Mouse (Mus musculus) intestine, embryonic 14.5 days (tissue): ENCODE data around the gene Fhit. TPM values are rescaled to one million over a fixed set of nuclear protein-coding genes. Genes with fewer than 3 reads are reported as not detected.

Experiments used
- ATAC-seq: fragments of 200-750 bp; cut with Nextera tagmentation; replicated peaks from 2 replicates; pipeline ENCODE4 v1.8.0; 2017; ENCODE audit warnings: low read depth, moderate number of reproducible peaks, moderate TSS enrichment, moderate library complexity; ENCODE audit not compliant: low FRiP score, low TSS enrichment
- DNase-seq: peaks from one replicate; pipeline ENCODE4 v3.0.0-alpha.2; 2018; ENCODE audit warnings: low spot score
- H3K27ac ChIP-seq: fragments of 300-500 bp; sonication (generic); 2 replicates; pipeline ENCODE4 v1.5.1; 2014; ENCODE audit warnings: low read depth, mild to moderate bottlenecking, control low read depth
- H3K27me3 ChIP-seq: fragments of 300-500 bp; sonication (generic); replicated peaks from 2 replicates; pipeline ENCODE4 v1.6.1; 2014; ENCODE audit warnings: low read length, control low read depth; ENCODE audit not compliant: control insufficient read depth, insufficient read depth
- H3K36me3 ChIP-seq: fragments of 300-500 bp; sonication (generic); 2 replicates; pipeline ENCODE4 v1.6.1; 2014; ENCODE audit warnings: low read length, control low read depth; ENCODE audit not compliant: control insufficient read depth, insufficient read depth
- H3K4me1 ChIP-seq: fragments of 300-500 bp; sonication (generic); replicated peaks from 2 replicates; pipeline ENCODE4 v1.6.1; 2014; ENCODE audit warnings: low read length, control low read depth, mixed read lengths; ENCODE audit not compliant: control insufficient read depth, insufficient read depth
- H3K4me2 ChIP-seq: fragments of 300-500 bp; sonication (generic); 2 replicates; pipeline ENCODE4 v1.6.1; 2014; ENCODE audit warnings: low read length
- H3K4me3 ChIP-seq: fragments of 300-500 bp; sonication (generic); 2 replicates; pipeline ENCODE4 v1.5.1; 2014; ENCODE audit warnings: low read depth, low read length, control low read depth, mixed read lengths
- H3K9ac ChIP-seq: fragments of 300-500 bp; sonication (generic); 2 replicates; pipeline ENCODE4 v1.6.1; 2014; ENCODE audit warnings: mild to moderate bottlenecking, low read length
- H3K9me3 ChIP-seq: fragments of 300-500 bp; sonication (generic); 2 replicates; pipeline ENCODE4 v1.6.1; 2016; ENCODE audit warnings: low read length, control low read depth; ENCODE audit not compliant: control insufficient read depth
- WGBS: fragments of 180-500 bp; shearing (Covaris S2); extraction: QIAGEN DNeasy Blood & Tissue Kit; methylation state at CpG from one replicate; pipeline ENCODE4 v1.1.7; 2014; 5-methylcytosine and 5-hydroxymethylcytosine counted together
- polyA plus RNA-seq: library from polyadenylated mRNA; unstranded; fragments of >200 nt; fragmentation: Nextera tagmentation; extraction: Ambion mirVana; gene quantifications from 2 replicates; pipeline ENCODE4 v1.2.1, GENCODE M21; 2014

Gene Fhit
- polyA plus RNA-seq, 1 experiment from 2014 or later, result 15.6 TPM

DNA sequence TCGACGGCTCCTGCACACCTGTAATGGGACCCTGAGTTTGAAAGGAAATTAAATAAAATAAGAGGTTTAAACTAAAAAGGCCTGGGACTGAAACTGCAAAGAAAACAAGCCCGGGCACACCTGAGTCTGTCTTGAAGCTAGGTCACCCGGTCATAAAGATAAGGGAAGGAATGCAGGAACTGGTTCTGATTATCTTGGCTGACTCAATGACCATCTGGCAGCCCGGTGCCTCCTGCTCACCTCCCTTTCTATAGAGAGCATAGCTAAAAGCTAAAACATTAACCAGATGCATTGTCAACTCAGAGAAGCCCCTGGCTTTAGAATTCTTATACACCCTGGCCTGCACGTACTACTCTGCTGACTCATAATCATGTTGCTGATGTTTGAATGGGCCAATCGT lies 1032.7 kb downstream of the Fhit start:
- no peaks in the 10 kb centered on the region for H3K36me3 ChIP-seq
- no peak overlapping the region for H3K27ac ChIP-seq
- no peaks in the 10 kb centered on the region for H3K27me3 ChIP-seq
- H3K4me1 ChIP-seq, result no peaks in the 10 kb centered on the region
- no peak for DNase-seq
- no peak overlapping the region for H3K9ac ChIP-seq
- H3K4me2 ChIP-seq, result no peak overlapping the region
- ATAC-seq, result no peak
- no peaks in the 10 kb centered on the region for H3K9me3 ChIP-seq
- no peak overlapping the region for H3K4me3 ChIP-seq
- 62% methylated on average over 7 of the region's 7 CpGs for WGBS

- Histone ChIP-seq H3K9ac (no peak overlapping the region), H3K4me1 (no peaks in the 10 kb centered on the region), H3K27me3 (no peaks in the 10 kb centered on the region), H3K4me3 (no peak overlapping the region), H3K9me3 (no peaks in the 10 kb centered on the region), H3K27ac (no peak overlapping the region), H3K4me2 (no peak overlapping the region), H3K36me3 (no peaks in the 10 kb centered on the region)
- no peak for DNase-seq
- ATAC-seq, result no peak
These were observed 1035.3 kb downstream of the Fhit start for GRCm38 (mm10) chr14:10126536-10126935.

GRCm38 (mm10) chr14:10122176-10122575 lies 1039.7 kb downstream of the Fhit start:
- Histone ChIP-seq H3K27ac (no peak overlapping the region), H3K9me3 (no peaks in the 10 kb centered on the region), H3K27me3 (no peaks in the 10 kb centered on the region), H3K9ac (no peak overlapping the region), H3K36me3 (no peaks in the 10 kb centered on the region), H3K4me1 (no peaks in the 10 kb centered on the region), H3K4me2 (no peak overlapping the region), H3K4me3 (no peak overlapping the region)
- DNase-seq (no peak), ATAC-seq (no peak)
- WGBS, result 91% methylated on average over 4 of the region's 4 CpGs

DNA sequence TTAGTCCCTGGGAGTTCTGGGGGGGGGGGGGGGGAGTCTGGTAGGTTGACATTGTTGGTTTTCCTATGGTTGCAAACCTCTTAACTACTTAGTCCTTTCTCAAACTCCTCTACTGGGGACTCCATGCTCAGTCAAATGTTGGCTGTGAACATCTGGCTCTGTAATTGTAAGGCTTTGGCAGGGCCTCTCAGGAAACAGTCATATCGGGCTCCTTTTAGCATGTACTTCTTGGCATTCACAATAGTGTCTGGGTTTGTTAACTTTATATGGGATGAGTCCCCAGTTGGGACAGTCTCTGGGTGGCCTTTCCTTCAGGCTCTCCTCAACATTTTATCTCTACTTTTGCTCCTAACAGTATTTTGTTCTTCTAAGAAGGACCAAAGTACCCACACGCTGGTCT lies 1065.6 kb downstream of the Fhit start:
- WGBS, result 96% methylated on average over 2 of the region's 2 CpGs
- no peak overlapping the region for H3K4me2 ChIP-seq

DNA sequence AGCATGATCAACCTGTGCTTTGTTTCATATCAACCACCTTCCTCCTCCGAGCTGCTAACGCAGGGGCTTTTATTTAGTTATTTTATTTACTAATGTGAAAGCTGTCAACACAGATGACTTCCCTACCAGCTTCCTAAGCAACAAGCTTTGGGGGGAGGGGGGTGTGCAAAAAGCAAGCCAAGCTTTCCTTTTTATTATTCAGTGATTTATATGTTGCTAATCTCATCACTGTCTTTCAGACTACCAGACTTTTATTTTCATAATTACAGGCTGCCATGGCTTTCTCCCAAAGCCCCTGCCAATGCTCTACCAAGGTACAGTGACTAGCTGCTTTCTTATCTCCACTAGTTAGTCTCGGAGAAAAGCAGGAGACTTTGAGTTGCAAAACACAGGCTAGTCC lies 1082.8 kb downstream of the Fhit start:
- Histone ChIP-seq H3K9ac (no peak overlapping the region), H3K9me3 (no peaks in the 10 kb centered on the region), H3K27ac (no peak overlapping the region), H3K27me3 (no peaks in the 10 kb centered on the region), H3K36me3 (no peaks in the 10 kb centered on the region), H3K4me2 (no peak overlapping the region), H3K4me1 (no peaks in the 10 kb centered on the region), H3K4me3 (no peak overlapping the region)
- 78% methylated on average over 3 of the region's 3 CpGs for WGBS
- DNase-seq (no peak), ATAC-seq (no peak)

More for the DNA sequence above, 1065.6 kb downstream of the Fhit start:
- Histone ChIP-seq H3K4me1 (no peaks in the 10 kb centered on the region), H3K27ac (no peak overlapping the region), H3K9me3 (no peaks in the 10 kb centered on the region), H3K4me3 (no peak overlapping the region), H3K9ac (no peak overlapping the region), H3K27me3 (no peaks in the 10 kb centered on the region), H3K36me3 (no peaks in the 10 kb centered on the region)
- DNase-seq (no peak), ATAC-seq (no peak)

- Histone ChIP-seq H3K4me1 (0 out of 2 replicates have a peak, but pooled peaks cover 6% of the 10 kb centered on the region), H3K36me3 (no peaks in the 10 kb centered on the region), H3K4me2 (no peak overlapping the region), H3K9ac (no peak overlapping the region), H3K27me3 (no peaks in the 10 kb centered on the region), H3K9me3 (no peaks in the 10 kb centered on the region), H3K4me3 (no peak overlapping the region), H3K27ac (no peak overlapping the region)
- no peak for DNase-seq
- no peak for ATAC-seq
- 74% methylated on average over 3 of the region's 3 CpGs for WGBS
These were observed 1111.9 kb downstream of the Fhit start for GRCm38 (mm10) chr14:10049947-10050346.

GRCm38 (mm10) chr14:10047123-10047783 lies 1114.6 kb downstream of the Fhit start:
- Histone ChIP-seq H3K36me3 (no peaks in the 10 kb centered on the region), H3K9me3 (no peaks in the 10 kb centered on the region), H3K9ac (no peak overlapping the region), H3K27ac (no peak overlapping the region), H3K4me2 (no peak overlapping the region), H3K4me1 (0 out of 2 replicates have a peak, but pooled peaks cover 6% of the 10 kb centered on the region), H3K27me3 (no peaks in the 10 kb centered on the region), H3K4me3 (no peak overlapping the region)
- 88% methylated on average over 2 of the region's 2 CpGs for WGBS
- no peak for ATAC-seq
- no peak for DNase-seq

DNA sequence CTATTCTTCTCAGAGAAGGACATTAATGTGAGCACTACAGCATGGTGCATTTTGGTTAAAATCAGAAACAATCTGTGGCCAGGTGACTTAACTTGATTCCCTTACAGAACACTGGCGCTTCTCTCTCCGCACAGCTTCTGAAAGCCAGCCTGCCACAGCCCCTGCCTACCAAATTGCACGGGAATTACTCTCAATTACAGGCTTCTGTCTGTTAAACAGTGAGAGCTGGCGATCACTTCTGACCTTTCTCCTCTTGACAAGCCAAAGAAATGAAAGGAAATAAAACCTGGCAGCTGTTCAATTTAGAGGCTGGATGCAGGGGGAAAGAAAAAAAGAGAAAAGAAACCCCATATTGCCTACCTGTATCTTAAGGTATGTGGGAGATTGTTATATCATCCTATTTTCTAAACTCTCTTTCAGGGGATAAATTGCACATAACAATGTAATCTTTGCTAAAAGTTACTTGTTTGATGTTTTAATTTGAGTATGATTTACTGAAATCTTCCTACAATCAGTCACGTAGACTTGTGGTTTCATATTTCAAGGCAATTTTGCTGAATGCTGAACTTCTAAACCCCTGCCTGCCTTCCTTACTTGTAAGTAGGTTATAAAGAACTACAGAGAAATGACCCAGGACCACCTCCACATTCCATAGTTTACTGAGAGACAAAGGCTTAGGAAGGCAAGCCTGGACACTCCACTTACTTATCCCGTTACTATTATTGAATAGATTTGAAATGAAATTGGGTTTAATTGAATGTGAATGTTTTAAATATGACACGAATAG lies 1115.3 kb downstream of the Fhit start:
- H3K4me2 ChIP-seq, result no peak overlapping the region
- no peaks in the 10 kb centered on the region for H3K36me3 ChIP-seq
- WGBS, result 24% methylated on average over 7 of the region's 7 CpGs
- H3K27me3 ChIP-seq, result no peaks in the 10 kb centered on the region
- no peaks in the 10 kb centered on the region for H3K9me3 ChIP-seq
- no peak overlapping the region for H3K4me3 ChIP-seq
- 0 out of 2 replicates have a peak, but pooled peaks cover 6% of the 10 kb centered on the region for H3K4me1 ChIP-seq
- H3K9ac ChIP-seq, result no peak overlapping the region
- ATAC-seq (no peak), DNase-seq (no peak)
- no peak overlapping the region for H3K27ac ChIP-seq

DNA sequence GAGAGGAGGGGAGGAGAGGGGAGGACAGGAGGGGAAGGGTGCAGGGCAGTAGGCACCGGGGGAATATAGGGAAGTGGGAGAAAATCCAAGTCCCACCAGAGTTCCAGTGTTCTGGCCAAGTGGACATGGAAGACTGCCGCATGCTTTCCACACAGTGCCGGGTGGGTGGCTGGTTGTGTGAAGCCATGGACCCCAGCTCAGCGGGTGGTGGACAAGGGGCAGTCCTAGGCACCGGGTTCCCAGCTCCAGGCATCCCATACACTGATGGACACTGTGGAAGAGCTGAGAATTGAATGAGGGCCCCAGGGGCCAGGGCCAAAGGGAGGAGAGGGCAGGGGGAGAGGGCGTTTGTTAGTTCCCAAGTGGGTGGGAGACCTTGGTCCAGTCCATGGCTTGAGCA lies 1123.8 kb downstream of the Fhit start:
- DNase-seq, result no peak
- H3K4me2 ChIP-seq, result no peak overlapping the region
- 77% methylated on average over 6 of the region's 6 CpGs for WGBS

More for the DNA sequence above, 1123.8 kb downstream of the Fhit start:
- H3K4me1 ChIP-seq, result no peaks in the 10 kb centered on the region
- no peaks in the 10 kb centered on the region for H3K36me3 ChIP-seq
- H3K4me3 ChIP-seq, result no peak overlapping the region
- H3K27me3 ChIP-seq, result no peaks in the 10 kb centered on the region
- no peak for ATAC-seq
- no peaks in the 10 kb centered on the region for H3K9me3 ChIP-seq
- no peak overlapping the region for H3K27ac ChIP-seq
- no peak overlapping the region for H3K9ac ChIP-seq
